Mouse (Mus musculus): ENCODE results near the gene Trem2. TPM values are rescaled to one million over a fixed set of nuclear protein-coding genes. Genes with fewer than 3 reads are reported as not detected.

Gene Trem2
- polyA plus RNA-seq, 1 experiment from 2014 or later: 3.5 TPM

GRCm38 (mm10) chr17:48372987-48373386 is 26.8 kb downstream of the Trem2 start:
- no peak for ATAC-seq (ENCODE audit: low FRiP score, low TSS enrichment)
- 79% methylated on average over 8 of the region's 8 CpGs for WGBS

GRCm38 (mm10) chr17:48376102-48376501 is 29.9 kb downstream of the Trem2 start:
- Histone ChIP-seq H3K4me3 (ENCODE audit: low read depth, low read length) (no peak overlapping the region), H3K9me3 (ENCODE audit: control insufficient read depth, low read length) (no peaks in the 10 kb centered on the region), H3K36me3 (ENCODE audit: control insufficient read depth, insufficient read depth, low read length) (no peaks in the 10 kb centered on the region), H3K27me3 (ENCODE audit: control insufficient read depth, insufficient read depth, low read length) (no peaks in the 10 kb centered on the region), H3K4me2 (replicated peaks; ENCODE audit: low read depth) (no peak overlapping the region), H3K4me1 (replicated peaks; ENCODE audit: control insufficient read depth, insufficient read depth) (no peaks in the 10 kb centered on the region), H3K9ac (ENCODE audit: low read length) (no peak overlapping the region), H3K27ac (replicated peaks) (no peak overlapping the region)
- TF ChIP-seq EP300 (optimal IDR thresholded peaks at IDR 0.05): no peak
- TF ChIP-seq CTCF (IDR thresholded peaks at IDR 0.05; ENCODE audit: low read depth): no peak
- DNase-seq (ENCODE audit: low spot score): no peak
- 85% methylated on average over 1 of the region's 1 CpGs for WGBS
- ATAC-seq (ENCODE audit: low FRiP score, low TSS enrichment): no peak

More at GRCm38 (mm10) chr17:48372987-48373386, 26.8 kb downstream of the Trem2 start:
- no peaks in the 10 kb centered on the region for H3K36me3 ChIP-seq (ENCODE audit: control insufficient read depth, insufficient read depth, low read length)
- H3K4me1 ChIP-seq (replicated peaks; ENCODE audit: control insufficient read depth, insufficient read depth): no peaks in the 10 kb centered on the region
- no peak overlapping the region for H3K9ac ChIP-seq (ENCODE audit: low read length)
- H3K9me3 ChIP-seq (ENCODE audit: control insufficient read depth, low read length): no peaks in the 10 kb centered on the region
- no peak for DNase-seq (ENCODE audit: low spot score)
- TF ChIP-seq CTCF (IDR thresholded peaks at IDR 0.05; ENCODE audit: low read depth) (no peak), EP300 (optimal IDR thresholded peaks at IDR 0.05) (no peak)
- no peak overlapping the region for H3K27ac ChIP-seq (replicated peaks)
- H3K4me3 ChIP-seq (ENCODE audit: low read depth, low read length): no peak overlapping the region
- no peak overlapping the region for H3K4me2 ChIP-seq (replicated peaks; ENCODE audit: low read depth)
- H3K27me3 ChIP-seq (ENCODE audit: control insufficient read depth, insufficient read depth, low read length): no peaks in the 10 kb centered on the region

- ATAC-seq (ENCODE audit: low FRiP score, low TSS enrichment) (no peak), DNase-seq (ENCODE audit: low spot score) (no peak)
- Histone ChIP-seq H3K9me3 (ENCODE audit: control insufficient read depth, low read length) (no peaks in the 10 kb centered on the region), H3K4me2 (replicated peaks; ENCODE audit: low read depth) (no peak overlapping the region), H3K9ac (ENCODE audit: low read length) (no peak overlapping the region), H3K27ac (replicated peaks) (no peak overlapping the region), H3K4me3 (ENCODE audit: low read depth, low read length) (no peak overlapping the region), H3K4me1 (replicated peaks; ENCODE audit: control insufficient read depth, insufficient read depth) (no peaks in the 10 kb centered on the region), H3K27me3 (ENCODE audit: control insufficient read depth, insufficient read depth, low read length) (no peaks in the 10 kb centered on the region), H3K36me3 (ENCODE audit: control insufficient read depth, insufficient read depth, low read length) (no peaks in the 10 kb centered on the region)
- TF ChIP-seq EP300 (optimal IDR thresholded peaks at IDR 0.05) (no peak), CTCF (IDR thresholded peaks at IDR 0.05; ENCODE audit: low read depth) (no peak)
These were observed 32.8 kb downstream of the Trem2 start for GRCm38 (mm10) chr17:48379050-48379449.

- peaks cover 22% of the 10 kb centered on the region; the same call in 1 of the 2 replicates for H3K36me3 ChIP-seq (ENCODE audit: control insufficient read depth, insufficient read depth, low read length)
- no peak overlapping the region for H3K4me3 ChIP-seq (ENCODE audit: low read depth, low read length)
- no peak overlapping the region for H3K9ac ChIP-seq (ENCODE audit: low read length)
- no peak overlapping the region for H3K27ac ChIP-seq (replicated peaks)
- DNase-seq (ENCODE audit: low spot score): no peak
- H3K4me1 ChIP-seq (replicated peaks; ENCODE audit: control insufficient read depth, insufficient read depth): no peaks in the 10 kb centered on the region
- TF ChIP-seq CTCF (IDR thresholded peaks at IDR 0.05; ENCODE audit: low read depth) (no peak), EP300 (optimal IDR thresholded peaks at IDR 0.05) (no peak)
- no peaks in the 10 kb centered on the region for H3K27me3 ChIP-seq (ENCODE audit: control insufficient read depth, insufficient read depth, low read length)
- no peak overlapping the region for H3K4me2 ChIP-seq (replicated peaks; ENCODE audit: low read depth)
- ATAC-seq (ENCODE audit: low FRiP score, low TSS enrichment): no peak
- WGBS: 52% methylated on average over 2 of the region's 2 CpGs
- no peaks in the 10 kb centered on the region for H3K9me3 ChIP-seq (ENCODE audit: control insufficient read depth, low read length)
These were observed 39.7 kb downstream of the Trem2 start for GRCm38 (mm10) chr17:48385786-48386461.

GRCm38 (mm10) chr17:48388666-48389065 is 42.5 kb downstream of the Trem2 start:
- 82% methylated on average over 2 of the region's 2 CpGs for WGBS
- no peak for ATAC-seq (ENCODE audit: low FRiP score, low TSS enrichment)
- H3K9ac ChIP-seq (ENCODE audit: low read length): no peak overlapping the region
- H3K4me1 ChIP-seq (replicated peaks; ENCODE audit: control insufficient read depth, insufficient read depth): no peaks in the 10 kb centered on the region
- H3K4me3 ChIP-seq (ENCODE audit: low read depth, low read length): no peak overlapping the region
- H3K27ac ChIP-seq (replicated peaks): no peak overlapping the region
- H3K36me3 ChIP-seq (ENCODE audit: control insufficient read depth, insufficient read depth, low read length): peaks cover 38% of the 10 kb centered on the region; the same call in 1 of the 2 replicates
- DNase-seq (ENCODE audit: low spot score): no peak
- H3K4me2 ChIP-seq (replicated peaks; ENCODE audit: low read depth): no peak overlapping the region
- no peaks in the 10 kb centered on the region for H3K9me3 ChIP-seq (ENCODE audit: control insufficient read depth, low read length)
- TF ChIP-seq EP300 (optimal IDR thresholded peaks at IDR 0.05): no peak
- no peak for TF ChIP-seq CTCF (IDR thresholded peaks at IDR 0.05; ENCODE audit: low read depth)
- H3K27me3 ChIP-seq (ENCODE audit: control insufficient read depth, insufficient read depth, low read length): no peaks in the 10 kb centered on the region

- Histone ChIP-seq H3K36me3 (ENCODE audit: control insufficient read depth, insufficient read depth, low read length) (peaks cover 41% of the 10 kb centered on the region; the same call in 1 of the 2 replicates), H3K9ac (ENCODE audit: low read length) (no peak overlapping the region), H3K4me1 (replicated peaks; ENCODE audit: control insufficient read depth, insufficient read depth) (no peaks in the 10 kb centered on the region), H3K4me2 (replicated peaks; ENCODE audit: low read depth) (no peak overlapping the region), H3K9me3 (ENCODE audit: control insufficient read depth, low read length) (no peaks in the 10 kb centered on the region), H3K4me3 (ENCODE audit: low read depth, low read length) (no peak overlapping the region), H3K27ac (replicated peaks) (no peak overlapping the region), H3K27me3 (ENCODE audit: control insufficient read depth, insufficient read depth, low read length) (no peaks in the 10 kb centered on the region)
- TF ChIP-seq CTCF (IDR thresholded peaks at IDR 0.05; ENCODE audit: low read depth) (no peak), EP300 (optimal IDR thresholded peaks at IDR 0.05) (no peak)
- ATAC-seq (ENCODE audit: low FRiP score, low TSS enrichment): no peak
- no peak for DNase-seq (ENCODE audit: low spot score)
- WGBS: 87% methylated on average over 5 of the region's 5 CpGs
These were observed 43.2 kb downstream of the Trem2 start for GRCm38 (mm10) chr17:48389442-48389841.

Data from stomach, postnatal 0 days (tissue).